Mouse (Mus musculus) stomach, postnatal 0 days (tissue): Measurements from ENCODE around the gene Bbs1. TPM values are rescaled to one million over a fixed set of nuclear protein-coding genes. Genes with fewer than 3 reads are reported as not detected.
A peak's percentile ranks its signal among the peaks of the same experiment; 100 is the strongest.

Source experiments
- ATAC-seq: fragments of 200-750 bp; cut with Nextera tagmentation; 2 replicates; pipeline ENCODE4 v1.8.0; 2017; ENCODE audit not compliant: low FRiP score, low TSS enrichment
- DNase-seq: peaks from one replicate; pipeline ENCODE4 v3.0.0-alpha.2; 2016; ENCODE audit warnings: low spot score
- H3K27ac ChIP-seq: fragments of 300-500 bp; sonication (generic); replicated peaks from 2 replicates; pipeline ENCODE4 v1.5.1; 2014; ENCODE audit warnings: mild to moderate bottlenecking, control low read depth
- H3K27me3 ChIP-seq: fragments of 300-500 bp; sonication (generic); 2 replicates; pipeline ENCODE4 v1.6.1; 2014; ENCODE audit warnings: low read length; ENCODE audit not compliant: control insufficient read depth, insufficient read depth
- H3K36me3 ChIP-seq: fragments of 300-500 bp; sonication (generic); 2 replicates; pipeline ENCODE4 v1.6.1; 2014; ENCODE audit warnings: low read length, mixed read lengths; ENCODE audit not compliant: control insufficient read depth, insufficient read depth
- H3K4me1 ChIP-seq: fragments of 300-500 bp; sonication (generic); replicated peaks from 2 replicates; pipeline ENCODE4 v1.6.1; 2014; ENCODE audit warnings: antibody characterized with exemption; ENCODE audit not compliant: control insufficient read depth, insufficient read depth
- H3K4me2 ChIP-seq: fragments of 300-500 bp; sonication (generic); replicated peaks from 2 replicates; pipeline ENCODE4 v1.6.1; 2014; ENCODE audit warnings: low read depth, mild to moderate bottlenecking, control low read depth, moderate library complexity
- H3K4me3 ChIP-seq: fragments of 300-500 bp; sonication (generic); 2 replicates; pipeline ENCODE4 v1.5.1; 2014; ENCODE audit warnings: low read depth, low read length, control low read depth
- H3K9ac ChIP-seq: fragments of 300-500 bp; sonication (generic); 2 replicates; pipeline ENCODE4 v1.6.1; 2014; ENCODE audit warnings: mild to moderate bottlenecking, low read length, control low read depth, mixed read lengths
- H3K9me3 ChIP-seq: fragments of 300-500 bp; sonication (generic); 2 replicates; pipeline ENCODE4 v1.6.1; 2016; ENCODE audit warnings: low read length; ENCODE audit not compliant: control insufficient read depth
- CTCF ChIP-seq: IDR thresholded peaks from 2 replicates; pipeline ENCODE4 v1.5.1; 2016; ENCODE audit warnings: antibody characterized with exemption, low read depth, mild to moderate bottlenecking, moderate library complexity
- EP300 ChIP-seq: optimal IDR thresholded peaks from 2 replicates; pipeline ENCODE3; 2016; ENCODE audit warnings: antibody characterized with exemption
- WGBS: fragments of 180-500 bp; shearing (Covaris S2); extraction: QIAGEN DNeasy Blood & Tissue Kit; methylation state at CpG from one replicate; pipeline ENCODE4 v1.1.7; 2014; 5-methylcytosine and 5-hydroxymethylcytosine counted together
- polyA plus RNA-seq: library from polyadenylated mRNA; unstranded; fragments of >200 nt; fragmentation: Nextera tagmentation; extraction: Ambion mirVana; gene quantifications from 2 replicates; pipeline ENCODE4 v1.2.1, GENCODE M21; 2015

Bbs1 gene
- polyA plus RNA-seq, 1 experiment from 2014 or later = 0.95 TPM

GRCm38 (mm10) chr19:4838526-4839140, 67.8 kb downstream of the Bbs1 start:
- Histone ChIP-seq H3K4me3 (peak overlapping the region; percentile 63), H3K4me1 (no peaks in the 10 kb centered on the region; the same call in 1 of the 2 replicates), H3K9ac (peak overlapping the region; percentile 73), H3K27ac (peak overlapping the region; percentile 49), H3K4me2 (peak overlapping the region; percentile 95), H3K9me3 (no peaks in the 10 kb centered on the region), H3K27me3 (0 out of 2 replicates have a peak, but pooled peaks cover 3% of the 10 kb centered on the region), H3K36me3 (no peaks in the 10 kb centered on the region)
- 23% methylated on average over 10 of the region's 10 CpGs for WGBS
- no peak for DNase-seq
- peak; percentile 3; the same call in 1 of the 2 replicates for ATAC-seq
- TF ChIP-seq CTCF = no peak
- TF ChIP-seq EP300 = no peak

- Histone ChIP-seq H3K4me1 (no peaks in the 10 kb centered on the region; the same call in 1 of the 2 replicates), H3K4me2 (no peak overlapping the region), H3K36me3 (no peaks in the 10 kb centered on the region; the same call in 1 of the 2 replicates), H3K9me3 (no peaks in the 10 kb centered on the region), H3K4me3 (no peak overlapping the region), H3K27ac (no peak overlapping the region), H3K9ac (no peak overlapping the region), H3K27me3 (0 out of 2 replicates have a peak, but pooled peaks cover 2% of the 10 kb centered on the region)
- no peak for TF ChIP-seq CTCF
- TF ChIP-seq EP300 = no peak
- ATAC-seq (no peak), DNase-seq (no peak)
- 89% methylated on average over 6 of the region's 6 CpGs for WGBS
Observed at GRCm38 (mm10) chr19:4837049-4837448, 69.4 kb downstream of the Bbs1 start.

Other genes starting within 250 kb of the Bbs1 start
- gene Gm960, start 208.0 kb downstream of the Bbs1 start, polyA plus RNA-seq = 1.7 and 2.3 TPM in 2 replicates
- gene Sptbn2, start 195.5 kb downstream of the Bbs1 start, polyA plus RNA-seq = 3.5 and 3.6 TPM in 2 replicates
- 17.6 and 19.3 TPM in 2 replicates for gene Rbm4b, start 150.1 kb downstream of the Bbs1 start, polyA plus RNA-seq
- 22.2 and 23.3 TPM in 2 replicates for gene Rbm4, start 112.7 kb downstream of the Bbs1 start, polyA plus RNA-seq
- 16.0 and 19.1 TPM in 2 replicates for gene Gm21992, start 95.0 kb downstream of the Bbs1 start, polyA plus RNA-seq
- 21.9 and 24.2 TPM in 2 replicates for gene Rbm14, start 95.0 kb downstream of the Bbs1 start, polyA plus RNA-seq
- gene Ccs, start 67.3 kb downstream of the Bbs1 start, polyA plus RNA-seq = 72.7 and 81.6 TPM in 2 replicates
- gene Ccdc87, start 67.3 kb downstream of the Bbs1 start, polyA plus RNA-seq = 0.05 TPM in 1 of 2 replicates, not detected in the other
- 24.1 and 28.4 TPM in 2 replicates for gene Ctsf, start 51.5 kb downstream of the Bbs1 start, polyA plus RNA-seq
- gene Actn3, start 28.7 kb downstream of the Bbs1 start, polyA plus RNA-seq = 1.3 and 2.3 TPM in 2 replicates
- 6.4 and 7.3 TPM in 2 replicates for gene Zdhhc24, start 28.0 kb downstream of the Bbs1 start, polyA plus RNA-seq
- gene Dpp3, start 21.7 kb upstream of the Bbs1 start, polyA plus RNA-seq = 91.0 and 94.4 TPM in 2 replicates
- 0.85 and 1.2 TPM in 2 replicates for gene Peli3, start 36.5 kb upstream of the Bbs1 start, polyA plus RNA-seq
- 67.9 and 78.0 TPM in 2 replicates for gene Mrpl11, start 55.5 kb upstream of the Bbs1 start, polyA plus RNA-seq
- gene Npas4, start 83.7 kb upstream of the Bbs1 start, polyA plus RNA-seq = 0.08 and 0.12 TPM in 2 replicates
- gene Slc29a2, start 117.2 kb upstream of the Bbs1 start, polyA plus RNA-seq = 1.7 and 1.8 TPM in 2 replicates
- gene B4gat1, start 132.2 kb upstream of the Bbs1 start, polyA plus RNA-seq = 22.3 and 23.6 TPM in 2 replicates
- gene AC124502.3, start 132.3 kb upstream of the Bbs1 start, polyA plus RNA-seq = 0.24 and 1.1 TPM in 2 replicates
- gene Brms1, start 134.7 kb upstream of the Bbs1 start, polyA plus RNA-seq = 42.3 and 45.6 TPM in 2 replicates
- 2.6 TPM in 2 replicates for gene Rin1, start 143.9 kb upstream of the Bbs1 start, polyA plus RNA-seq
- 31.6 and 39.5 TPM in 2 replicates for gene Cd248, start 161.4 kb upstream of the Bbs1 start, polyA plus RNA-seq
- gene Tmem151a, start 178.9 kb upstream of the Bbs1 start, polyA plus RNA-seq = 10.4 and 11.4 TPM in 2 replicates
- gene Yif1a, start 181.9 kb upstream of the Bbs1 start, polyA plus RNA-seq = 128 and 131 TPM in 2 replicates
- gene Cnih2, start 191.9 kb upstream of the Bbs1 start, polyA plus RNA-seq = 5.6 and 7.1 TPM in 2 replicates
- 183 and 194 TPM in 2 replicates for gene Rab1b, start 200.4 kb upstream of the Bbs1 start, polyA plus RNA-seq
- 8.7 and 8.8 TPM in 2 replicates for gene Klc2, start 211.9 kb upstream of the Bbs1 start, polyA plus RNA-seq